Mouse (Mus musculus): Measurements from ENCODE around the gene Gm13723. TPM values are rescaled to one million over a fixed set of nuclear protein-coding genes. Genes with fewer than 3 reads are reported as not detected.

Gm13723 gene
- not detected in 2 replicates for polyA plus RNA-seq (2014; fragmentation: Nextera tagmentation; extraction: Ambion mirVana)

DNA sequence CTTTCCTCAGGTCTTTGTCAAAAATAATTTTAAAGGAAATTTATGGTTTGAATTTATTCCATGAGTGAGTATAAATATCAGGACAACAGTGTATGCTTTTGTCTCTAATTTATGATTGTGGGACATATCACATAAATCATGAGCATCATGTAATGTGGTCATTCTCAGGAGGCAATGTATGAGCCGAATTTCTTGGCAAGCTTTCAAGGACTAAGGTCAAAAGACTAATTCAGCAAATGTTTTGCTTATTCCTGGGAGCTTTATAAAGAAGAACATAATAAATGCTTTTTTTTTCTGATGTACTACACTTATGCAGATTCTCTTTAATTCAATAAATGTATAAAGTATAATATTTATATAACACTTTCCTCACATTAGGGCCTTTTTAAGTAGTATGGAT lies at the start of gene Gm13723:
Gene Gm13723 (minus strand): TSS at position 101 of the 400 bp plus-strand sequence.
- H3K27me3 ChIP-seq (ENCODE audit: control insufficient read depth, insufficient read depth, low read length): no peaks in the 10 kb centered on the region
- H3K36me3 ChIP-seq (ENCODE audit: control insufficient read depth, insufficient read depth, low read length): no peaks in the 10 kb centered on the region
- H3K27ac ChIP-seq (ENCODE audit: low read depth, low read length): no peak within 1 kb of the TSS
- no peaks in the 10 kb centered on the region for H3K4me1 ChIP-seq (ENCODE audit: control insufficient read depth, insufficient read depth, low read length)
- no peak for ATAC-seq (ENCODE audit: low FRiP score, low TSS enrichment)
- no peak within 1 kb of the TSS for H3K9ac ChIP-seq (ENCODE audit: low read depth, low read length)
- H3K4me3 ChIP-seq (ENCODE audit: low read length): no peak within 1 kb of the TSS
- no peaks in the 10 kb centered on the region for H3K9me3 ChIP-seq (ENCODE audit: control insufficient read depth, low read length)
- WGBS: 40% methylated on average over 1 of the region's 1 CpGs
- H3K4me2 ChIP-seq (replicated peaks; ENCODE audit: low read depth, low read length): no peak within 1 kb of the TSS

DNA sequence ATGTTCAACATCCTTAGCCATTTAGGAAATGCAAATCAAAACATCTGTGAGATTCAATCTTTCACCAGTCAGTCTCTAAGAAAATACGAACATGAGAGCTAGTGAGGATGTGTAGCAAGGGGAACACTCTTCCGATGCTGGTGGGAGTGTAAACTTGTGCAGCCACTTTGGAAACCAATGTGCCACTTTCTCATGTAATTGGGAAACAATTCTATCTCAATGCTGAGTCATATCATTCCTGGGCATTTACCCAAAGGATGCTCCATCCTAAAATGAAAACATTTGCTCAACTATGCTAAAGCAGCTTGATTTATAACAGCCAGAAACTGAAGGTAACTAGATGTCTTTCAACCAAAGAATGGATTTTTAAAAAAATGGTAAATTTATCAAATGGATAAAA lies 31.0 kb upstream of the Gm13723 start:
- no peak overlapping the region for H3K9ac ChIP-seq (ENCODE audit: low read depth, low read length)
- H3K27ac ChIP-seq (ENCODE audit: low read depth, low read length): no peak overlapping the region
- no peak overlapping the region for H3K4me2 ChIP-seq (replicated peaks; ENCODE audit: low read depth, low read length)
- 89% methylated on average over 2 of the region's 2 CpGs for WGBS
- no peaks in the 10 kb centered on the region for H3K36me3 ChIP-seq (ENCODE audit: control insufficient read depth, insufficient read depth, low read length)
- no peaks in the 10 kb centered on the region for H3K27me3 ChIP-seq (ENCODE audit: control insufficient read depth, insufficient read depth, low read length)
- no peaks in the 10 kb centered on the region for H3K9me3 ChIP-seq (ENCODE audit: control insufficient read depth, low read length)
- no peaks in the 10 kb centered on the region for H3K4me1 ChIP-seq (ENCODE audit: control insufficient read depth, insufficient read depth, low read length)
- ATAC-seq (ENCODE audit: low FRiP score, low TSS enrichment): no peak
- no peak overlapping the region for H3K4me3 ChIP-seq (ENCODE audit: low read length)

DNA sequence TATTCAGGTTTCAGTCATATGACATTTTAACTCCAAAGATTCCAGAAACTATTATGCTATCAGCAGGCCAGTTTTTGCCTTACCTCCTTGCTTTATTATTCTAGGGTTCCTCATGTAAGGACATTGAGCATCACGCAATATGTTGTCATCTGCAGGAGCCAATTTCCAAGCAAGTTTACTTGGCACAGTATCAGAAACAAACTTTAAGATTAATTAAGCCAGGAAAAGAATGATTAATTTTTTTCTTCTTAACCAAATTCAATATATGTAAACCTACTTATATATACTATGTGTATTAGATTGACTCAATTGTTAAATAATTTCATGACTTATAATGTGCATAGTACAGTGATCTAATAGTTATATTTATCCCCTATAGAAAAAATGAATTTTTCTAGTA lies 17.5 kb upstream of the Gm13723 start, which contains the start of gene Olfr1097:
Gene Olfr1097 (minus strand): TSS at position 101 of the 400 bp plus-strand sequence.
- 91% methylated on average over 1 of the region's 1 CpGs for WGBS
- ATAC-seq (ENCODE audit: low FRiP score, low TSS enrichment): no peak

DNA sequence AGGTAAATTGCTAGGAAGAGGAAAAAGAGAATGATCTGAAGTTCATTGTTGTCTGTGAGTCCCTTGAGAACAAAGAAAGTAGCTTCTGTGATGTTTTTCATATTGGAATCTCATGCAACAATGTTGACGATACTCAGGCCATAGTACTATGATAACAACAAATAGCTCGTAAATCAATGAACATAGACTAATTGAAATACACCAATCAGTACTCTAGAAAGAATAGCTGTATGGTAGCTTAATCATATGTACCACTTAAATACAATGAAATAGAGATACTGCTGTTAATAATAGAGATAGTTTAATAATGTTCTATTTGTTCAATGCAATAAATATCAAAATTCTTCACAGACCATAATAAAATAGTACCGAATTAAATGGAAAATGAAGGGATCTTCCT lies 23.0 kb downstream of the Gm13723 start, which contains the start of gene Olfr1095:
Gene Olfr1095 (minus strand): TSS at position 101 of the 400 bp plus-strand sequence.
- Histone ChIP-seq H3K27ac (ENCODE audit: low read depth, low read length) (no peak within 1 kb of the TSS), H3K4me2 (replicated peaks; ENCODE audit: low read depth, low read length) (no peak within 1 kb of the TSS), H3K4me1 (ENCODE audit: control insufficient read depth, insufficient read depth, low read length) (no peaks in the 10 kb centered on the region), H3K36me3 (ENCODE audit: control insufficient read depth, insufficient read depth, low read length) (no peaks in the 10 kb centered on the region), H3K9me3 (ENCODE audit: control insufficient read depth, low read length) (no peaks in the 10 kb centered on the region), H3K4me3 (ENCODE audit: low read length) (no peak within 1 kb of the TSS), H3K9ac (ENCODE audit: low read depth, low read length) (no peak within 1 kb of the TSS), H3K27me3 (ENCODE audit: control insufficient read depth, insufficient read depth, low read length) (no peaks in the 10 kb centered on the region)
- 91% methylated on average over 3 of the region's 3 CpGs for WGBS
- ATAC-seq (ENCODE audit: low FRiP score, low TSS enrichment): no peak

More for the DNA sequence above, 17.5 kb upstream of the Gm13723 start, which contains the start of gene Olfr1097:
- H3K27ac ChIP-seq (ENCODE audit: low read depth, low read length): no peak within 1 kb of the TSS
- H3K4me3 ChIP-seq (ENCODE audit: low read length): no peak within 1 kb of the TSS
- H3K9ac ChIP-seq (ENCODE audit: low read depth, low read length): no peak within 1 kb of the TSS
- no peaks in the 10 kb centered on the region for H3K4me1 ChIP-seq (ENCODE audit: control insufficient read depth, insufficient read depth, low read length)
- H3K9me3 ChIP-seq (ENCODE audit: control insufficient read depth, low read length): no peaks in the 10 kb centered on the region
- H3K36me3 ChIP-seq (ENCODE audit: control insufficient read depth, insufficient read depth, low read length): no peaks in the 10 kb centered on the region
- H3K4me2 ChIP-seq (replicated peaks; ENCODE audit: low read depth, low read length): no peak within 1 kb of the TSS
- no peaks in the 10 kb centered on the region for H3K27me3 ChIP-seq (ENCODE audit: control insufficient read depth, insufficient read depth, low read length)

DNA sequence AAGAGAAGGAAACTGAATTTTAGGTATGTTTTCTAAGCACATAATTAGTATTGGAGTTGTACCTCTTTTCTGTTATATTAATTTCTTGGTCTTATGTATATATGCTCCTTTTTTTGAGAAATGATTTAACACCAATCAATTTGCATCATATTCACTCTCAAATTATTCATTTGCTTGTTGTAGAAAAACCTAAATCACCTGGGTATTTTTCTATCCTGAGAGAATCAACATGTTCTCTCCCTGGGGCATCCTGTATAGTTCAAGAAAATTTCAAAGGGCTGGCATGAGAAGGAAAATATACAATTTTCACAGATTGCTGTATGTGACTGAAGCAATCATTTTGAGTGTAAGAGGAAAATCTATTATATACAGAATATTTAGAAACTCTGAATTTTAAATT lies 50.2 kb downstream of the Gm13723 start, which contains the start of gene Olfr1094:
Gene Olfr1094 (plus strand): TSS at position 301 of the 400 bp plus-strand sequence.
- Histone ChIP-seq H3K27ac (ENCODE audit: low read depth, low read length) (no peak within 1 kb of the TSS), H3K4me2 (replicated peaks; ENCODE audit: low read depth, low read length) (no peak within 1 kb of the TSS), H3K4me3 (ENCODE audit: low read length) (no peak within 1 kb of the TSS), H3K27me3 (ENCODE audit: control insufficient read depth, insufficient read depth, low read length) (no peaks in the 10 kb centered on the region), H3K4me1 (ENCODE audit: control insufficient read depth, insufficient read depth, low read length) (no peaks in the 10 kb centered on the region), H3K9ac (ENCODE audit: low read depth, low read length) (no peak within 1 kb of the TSS), H3K36me3 (ENCODE audit: control insufficient read depth, insufficient read depth, low read length) (no peaks in the 10 kb centered on the region), H3K9me3 (ENCODE audit: control insufficient read depth, low read length) (no peaks in the 10 kb centered on the region)
- ATAC-seq (ENCODE audit: low FRiP score, low TSS enrichment): no peak

Other genes with a start within 250 kb of the Gm13723 start
- not detected in 2 replicates for gene Olfr1084, start 235.1 kb downstream of the Gm13723 start, polyA plus RNA-seq (2014; fragmentation: Nextera tagmentation; extraction: Ambion mirVana)
- not detected in 2 replicates for gene Olfr1085, start 212.8 kb downstream of the Gm13723 start, polyA plus RNA-seq (2014; fragmentation: Nextera tagmentation; extraction: Ambion mirVana)
- not detected in 2 replicates for gene Olfr1086, start 194.7 kb downstream of the Gm13723 start, polyA plus RNA-seq (2014; fragmentation: Nextera tagmentation; extraction: Ambion mirVana)
- gene Olfr1087, start 176.4 kb downstream of the Gm13723 start, polyA plus RNA-seq (2014; fragmentation: Nextera tagmentation; extraction: Ambion mirVana): not detected in 2 replicates
- gene Olfr1089, start 141.1 kb downstream of the Gm13723 start, polyA plus RNA-seq (2014; fragmentation: Nextera tagmentation; extraction: Ambion mirVana): not detected in 2 replicates
- not detected in 2 replicates for gene Olfr1090, start 115.8 kb downstream of the Gm13723 start, polyA plus RNA-seq (2014; fragmentation: Nextera tagmentation; extraction: Ambion mirVana)
- gene Olfr1093, start 92.3 kb downstream of the Gm13723 start, polyA plus RNA-seq (2014; fragmentation: Nextera tagmentation; extraction: Ambion mirVana): not detected in 2 replicates
- not detected in 2 replicates for gene Olfr141, start 64.8 kb downstream of the Gm13723 start, polyA plus RNA-seq (2014; fragmentation: Nextera tagmentation; extraction: Ambion mirVana)
- gene Olfr1094, start 50.1 kb downstream of the Gm13723 start, polyA plus RNA-seq (2014; fragmentation: Nextera tagmentation; extraction: Ambion mirVana): not detected in 2 replicates
- not detected in 2 replicates for gene Olfr1095, start 23.1 kb downstream of the Gm13723 start, polyA plus RNA-seq (2014; fragmentation: Nextera tagmentation; extraction: Ambion mirVana)
- gene Olfr1097, start 17.4 kb upstream of the Gm13723 start, polyA plus RNA-seq (2014; fragmentation: Nextera tagmentation; extraction: Ambion mirVana): not detected in 2 replicates
- gene Olfr1098, start 49.7 kb upstream of the Gm13723 start, polyA plus RNA-seq (2014; fragmentation: Nextera tagmentation; extraction: Ambion mirVana): not detected in 2 replicates
- not detected in 2 replicates for gene Olfr1099, start 85.9 kb upstream of the Gm13723 start, polyA plus RNA-seq (2014; fragmentation: Nextera tagmentation; extraction: Ambion mirVana)
- gene Olfr1100, start 105.2 kb upstream of the Gm13723 start, polyA plus RNA-seq (2014; fragmentation: Nextera tagmentation; extraction: Ambion mirVana): not detected in 2 replicates
- not detected in 2 replicates for gene Olfr1101, start 116.4 kb upstream of the Gm13723 start, polyA plus RNA-seq (2014; fragmentation: Nextera tagmentation; extraction: Ambion mirVana)
- not detected in 2 replicates for gene Olfr1102, start 123.6 kb upstream of the Gm13723 start, polyA plus RNA-seq (2014; fragmentation: Nextera tagmentation; extraction: Ambion mirVana)
- not detected in 2 replicates for gene Olfr1104, start 152.3 kb upstream of the Gm13723 start, polyA plus RNA-seq (2014; fragmentation: Nextera tagmentation; extraction: Ambion mirVana)
- gene Olfr1105, start 161.7 kb upstream of the Gm13723 start, polyA plus RNA-seq (2014; fragmentation: Nextera tagmentation; extraction: Ambion mirVana): not detected in 2 replicates
- not detected in 2 replicates for gene Olfr1106, start 177.5 kb upstream of the Gm13723 start, polyA plus RNA-seq (2014; fragmentation: Nextera tagmentation; extraction: Ambion mirVana)
- gene Olfr1107, start 201.0 kb upstream of the Gm13723 start, polyA plus RNA-seq (2014; fragmentation: Nextera tagmentation; extraction: Ambion mirVana): not detected in 2 replicates
- not detected in 2 replicates for gene Olfr1109, start 221.2 kb upstream of the Gm13723 start, polyA plus RNA-seq (2014; fragmentation: Nextera tagmentation; extraction: Ambion mirVana)
- not detected in 2 replicates for gene Olfr259, start 239.8 kb upstream of the Gm13723 start, polyA plus RNA-seq (2014; fragmentation: Nextera tagmentation; extraction: Ambion mirVana)

Measured in kidney, embryonic 14.5 days (tissue).